ENCODE assay signal across 14 mouse cellular contexts in genomic region chr4:136757096-136757495, GRCm38 (mm10).
DNase-seq lines count a peak whose midpoint lies in the region; ATAC-seq lines count a peak whose summit lies in the region.
"Had no signal": no experiment of that assay in that cellular context is flagged by ENCODE, and none has a peak within 500 bp of the region (broad histone marks: within the 10 kb centered on the region; RNA-seq: fewer than 3 reads in every experiment).

No protein-coding gene starts in this region.

- no peak for ATAC-seq in kidney, embryonic 15.5 days (replicated peaks; ENCODE audit: low FRiP score)
- ATAC-seq in forebrain, embryonic 14.5 days = no peak
- ATAC-seq in neural tube, embryonic 15.5 days (ENCODE audit: low FRiP score) = peak; percentile 10; the same call in 1 of the 2 replicates

- WGBS in kidney, embryonic 15.5 days = 67% methylated on average over 4 of the region's 4 CpGs
- WGBS in forebrain, embryonic 14.5 days = 33% methylated on average over 4 of the region's 4 CpGs
- 21% methylated on average over 4 of the region's 4 CpGs for WGBS in midbrain, embryonic 10.5 days
- WGBS in neural tube, embryonic 15.5 days = 20% methylated on average over 4 of the region's 4 CpGs

- H3K36me3 ChIP-seq in kidney, embryonic 15.5 days = 0 out of 2 replicates have a peak, but pooled peaks cover 6% of the 10 kb centered on the region
- H3K36me3 ChIP-seq in forebrain, embryonic 14.5 days (ENCODE audit: control insufficient read depth, insufficient read depth, low read length) = peaks cover 4% of the 10 kb centered on the region; the same call in 1 of the 2 replicates
- H3K36me3 ChIP-seq in midbrain, embryonic 10.5 days = peaks cover 48% of the 10 kb centered on the region
- no peaks in the 10 kb centered on the region; the same call in 1 of the 2 replicates for H3K36me3 ChIP-seq in neural tube, embryonic 15.5 days
- H3K36me3 ChIP-seq: G1E had no signal

- 0 out of 2 replicates have a peak overlapping the region, but pooled peaks have one; percentile 27 for H3K27ac ChIP-seq in kidney, embryonic 15.5 days
- peak overlapping the region; percentile 84 for H3K27ac ChIP-seq in forebrain, embryonic 14.5 days (ENCODE audit: low read depth, low read length)
- H3K27ac ChIP-seq in midbrain, embryonic 10.5 days (replicated peaks) = peak overlapping the region; percentile 98
- H3K27ac ChIP-seq in neural tube, embryonic 15.5 days (replicated peaks) = peak overlapping the region; percentile 72
- H3K27ac ChIP-seq: liver, embryonic 14.5 days; macrophage had no signal

- 0 out of 2 replicates have a peak, but pooled peaks cover 2% of the 10 kb centered on the region for H3K27me3 ChIP-seq in kidney, embryonic 15.5 days
- no peaks in the 10 kb centered on the region for H3K27me3 ChIP-seq in forebrain, embryonic 14.5 days (replicated peaks; ENCODE audit: control insufficient read depth, insufficient read depth, low read length)
- peaks cover 12% of the 10 kb centered on the region for H3K27me3 ChIP-seq in midbrain, embryonic 10.5 days (ENCODE audit: low read depth, poor library complexity, severe bottlenecking)
- H3K27me3 ChIP-seq in neural tube, embryonic 15.5 days (replicated peaks) = no peaks in the 10 kb centered on the region

- H3K4me1 ChIP-seq in kidney, embryonic 15.5 days = peaks cover 55% of the 10 kb centered on the region
- peaks cover 46% of the 10 kb centered on the region for H3K4me1 ChIP-seq in forebrain, embryonic 14.5 days (ENCODE audit: control insufficient read depth, insufficient read depth, low read length)
- peaks cover 97% of the 10 kb centered on the region for H3K4me1 ChIP-seq in midbrain, embryonic 10.5 days
- H3K4me1 ChIP-seq in neural tube, embryonic 15.5 days = peaks cover 67% of the 10 kb centered on the region

- H3K4me3 ChIP-seq in kidney, embryonic 15.5 days (replicated peaks) = no peak overlapping the region
- no peak overlapping the region for H3K4me3 ChIP-seq in forebrain, embryonic 14.5 days (ENCODE audit: low read depth, low read length)
- H3K4me3 ChIP-seq in midbrain, embryonic 10.5 days = peak overlapping the region; percentile 46
- no peak overlapping the region for H3K4me3 ChIP-seq in neural tube, embryonic 15.5 days (replicated peaks)

- DNase-seq in kidney, postnatal 36 days = no peak
- peak; percentile 52 for DNase-seq in forebrain, embryonic 14.5 days (ENCODE audit: low spot score)
- DNase-seq in midbrain, embryonic 10.5 days (ENCODE audit: low spot score) = peak; percentile 76
- no peak for DNase-seq in Muller cell, postnatal 12 days (ENCODE audit: inconsistent ontology term)
- DNase-seq in left cerebral cortex, adult 18-20 months (ENCODE audit: low spot score in 2 of 2) = no peak
- no peak for DNase-seq in right cerebral cortex, postnatal 25 days
- DNase-seq: cerebellum, adult 11-12 months; kidney, adult 11 months; thymus, postnatal 4 days had no signal

- H3K9ac ChIP-seq in kidney, embryonic 15.5 days = no peak overlapping the region
- H3K9ac ChIP-seq in forebrain, embryonic 14.5 days (ENCODE audit: low read length) = peak overlapping the region; percentile 47
- H3K9ac ChIP-seq in neural tube, embryonic 15.5 days (replicated peaks) = no peak overlapping the region
- H3K9ac ChIP-seq: liver, embryonic 14.5 days had no signal

- H3K4me2 ChIP-seq in kidney, embryonic 15.5 days = no peak overlapping the region
- H3K4me2 ChIP-seq in forebrain, embryonic 14.5 days (ENCODE audit: low read length) = 0 out of 2 replicates have a peak overlapping the region, but pooled peaks have one; percentile 9
- no peak overlapping the region for H3K4me2 ChIP-seq in neural tube, embryonic 15.5 days

- H3K9me3 ChIP-seq in kidney, embryonic 15.5 days (replicated peaks) = no peaks in the 10 kb centered on the region
- no peaks in the 10 kb centered on the region for H3K9me3 ChIP-seq in forebrain, embryonic 14.5 days (replicated peaks; ENCODE audit: control insufficient read depth, low read length)
- H3K9me3 ChIP-seq in midbrain, embryonic 10.5 days (replicated peaks) = no peaks in the 10 kb centered on the region
- no peaks in the 10 kb centered on the region for H3K9me3 ChIP-seq in neural tube, embryonic 15.5 days (replicated peaks)
- H3K9me3 ChIP-seq: G1E had no signal

Comparison
In these comparisons a context has a peak if more than half of its experiments do, and no peak if none do; other contexts are left out.
1. H3K27ac ChIP-seq: peak in every context shown above with its lines; median percentile 98 in midbrain, embryonic 10.5 days; 84 in forebrain, embryonic 14.5 days; 72 in neural tube, embryonic 15.5 days; 27 in kidney, embryonic 15.5 days.
2. DNase-seq: peak in forebrain, embryonic 14.5 days (single experiment) and midbrain, embryonic 10.5 days (single experiment); none in kidney, postnatal 36 days (0 of 2), Muller cell, postnatal 12 days (single experiment), left cerebral cortex, adult 18-20 months (0 of 2) and right cerebral cortex, postnatal 25 days (single experiment).